Mouse (Mus musculus): ENCODE data around the gene Rars2. TPM values are rescaled to one million over a fixed set of nuclear protein-coding genes. Genes with fewer than 3 reads are reported as not detected.

The Rars2 gene
- total and polyA plus RNA-seq, 2 experiments from 2014 or later, result 49.7 to 93.2 TPM

- Histone ChIP-seq H3K36me3 (replicated peaks; ENCODE audit: control insufficient read depth, insufficient read depth, low read length) (peaks cover 68% of the 10 kb centered on the region), H3K9ac (replicated peaks; ENCODE audit: low read depth, low read length) (no peak overlapping the region), H3K4me3 (ENCODE audit: low read depth, low read length) (no peak overlapping the region), H3K27me3 (ENCODE audit: control insufficient read depth, insufficient read depth, low read length) (no peaks in the 10 kb centered on the region), H3K4me2 (ENCODE audit: low read depth, low read length) (no peak overlapping the region), H3K27ac (ENCODE audit: low read depth) (0 out of 2 replicates have a peak overlapping the region, but pooled peaks have one; percentile 46), H3K9me3 (replicated peaks; ENCODE audit: control insufficient read depth, low read length) (no peaks in the 10 kb centered on the region), H3K4me1 (ENCODE audit: control insufficient read depth, insufficient read depth) (peaks cover 19% of the 10 kb centered on the region; the same call in 1 of the 2 replicates)
- WGBS, result 40% methylated on average over 7 of the region's 7 CpGs
- DNase-seq (ENCODE audit: low spot score), result no peak
- no peak for TF ChIP-seq EP300 (IDR thresholded peaks at IDR 0.05; ENCODE audit: low read depth)
- TF ChIP-seq CTCF (IDR thresholded peaks at IDR 0.05; ENCODE audit: low read depth), result no peak
- ATAC-seq (ENCODE audit: insufficient read depth, low read depth), result no peak; the same call in 1 of the 2 replicates
Measured at GRCm38 (mm10) chr4:34581990-34582389, 32.8 kb upstream of the Rars2 start.

- no peak overlapping the region for H3K4me2 ChIP-seq (ENCODE audit: low read depth, low read length)
- H3K36me3 ChIP-seq (replicated peaks; ENCODE audit: control insufficient read depth, insufficient read depth, low read length), result peaks cover 68% of the 10 kb centered on the region
- peaks cover 19% of the 10 kb centered on the region; the same call in 1 of the 2 replicates for H3K4me1 ChIP-seq (ENCODE audit: control insufficient read depth, insufficient read depth)
- ATAC-seq (ENCODE audit: insufficient read depth, low read depth), result 0 out of 2 replicates have a peak, but pooled peaks have one; percentile 31
- TF ChIP-seq CTCF (IDR thresholded peaks at IDR 0.05; ENCODE audit: low read depth), result no peak
- no peak for TF ChIP-seq EP300 (IDR thresholded peaks at IDR 0.05; ENCODE audit: low read depth)
- H3K9me3 ChIP-seq (replicated peaks; ENCODE audit: control insufficient read depth, low read length), result no peaks in the 10 kb centered on the region
- peak overlapping the region; percentile 46; the same call in 1 of the 2 replicates for H3K27ac ChIP-seq (ENCODE audit: low read depth)
- H3K27me3 ChIP-seq (ENCODE audit: control insufficient read depth, insufficient read depth, low read length), result no peaks in the 10 kb centered on the region
- H3K4me3 ChIP-seq (ENCODE audit: low read depth, low read length), result no peak overlapping the region
- DNase-seq (ENCODE audit: low spot score), result no peak
- H3K9ac ChIP-seq (replicated peaks; ENCODE audit: low read depth, low read length), result no peak overlapping the region
- 38% methylated on average over 5 of the region's 5 CpGs for WGBS
Measured at GRCm38 (mm10) chr4:34582476-34582875, 32.3 kb upstream of the Rars2 start.

- WGBS, result 86% methylated on average over 3 of the region's 3 CpGs
- H3K36me3 ChIP-seq (replicated peaks; ENCODE audit: control insufficient read depth, insufficient read depth, low read length), result peaks cover 60% of the 10 kb centered on the region
- no peak for ATAC-seq (ENCODE audit: insufficient read depth, low read depth)
Measured at GRCm38 (mm10) chr4:34583427-34583826, 31.3 kb upstream of the Rars2 start.

GRCm38 (mm10) chr4:34584871-34585607, 29.7 kb upstream of the Rars2 start:
- Histone ChIP-seq H3K4me1 (ENCODE audit: control insufficient read depth, insufficient read depth) (peaks cover 19% of the 10 kb centered on the region; the same call in 1 of the 2 replicates), H3K9ac (replicated peaks; ENCODE audit: low read depth, low read length) (no peak overlapping the region), H3K27ac (ENCODE audit: low read depth) (peak overlapping the region; percentile 81)

More at GRCm38 (mm10) chr4:34583427-34583826, 31.3 kb upstream of the Rars2 start:
- Histone ChIP-seq H3K4me1 (ENCODE audit: control insufficient read depth, insufficient read depth) (peaks cover 19% of the 10 kb centered on the region; the same call in 1 of the 2 replicates), H3K27me3 (ENCODE audit: control insufficient read depth, insufficient read depth, low read length) (no peaks in the 10 kb centered on the region), H3K9ac (replicated peaks; ENCODE audit: low read depth, low read length) (no peak overlapping the region), H3K9me3 (replicated peaks; ENCODE audit: control insufficient read depth, low read length) (no peaks in the 10 kb centered on the region), H3K27ac (ENCODE audit: low read depth) (0 out of 2 replicates have a peak overlapping the region, but pooled peaks have one; percentile 4), H3K4me3 (ENCODE audit: low read depth, low read length) (no peak overlapping the region), H3K4me2 (ENCODE audit: low read depth, low read length) (no peak overlapping the region)
- no peak for DNase-seq (ENCODE audit: low spot score)
- TF ChIP-seq CTCF (IDR thresholded peaks at IDR 0.05; ENCODE audit: low read depth) (no peak), EP300 (IDR thresholded peaks at IDR 0.05; ENCODE audit: low read depth) (no peak)

GRCm38 (mm10) chr4:34603123-34603522, 11.6 kb upstream of the Rars2 start:
- TF ChIP-seq CTCF (IDR thresholded peaks at IDR 0.05; ENCODE audit: low read depth) (no peak), EP300 (IDR thresholded peaks at IDR 0.05; ENCODE audit: low read depth) (no peak)
- peaks cover 53% of the 10 kb centered on the region for H3K36me3 ChIP-seq (replicated peaks; ENCODE audit: control insufficient read depth, insufficient read depth, low read length)
- 99% methylated on average over 6 of the region's 6 CpGs for WGBS
- no peaks in the 10 kb centered on the region for H3K27me3 ChIP-seq (ENCODE audit: control insufficient read depth, insufficient read depth, low read length)
- DNase-seq (ENCODE audit: low spot score), result no peak
- H3K9ac ChIP-seq (replicated peaks; ENCODE audit: low read depth, low read length), result no peak overlapping the region
- H3K4me3 ChIP-seq (ENCODE audit: low read depth, low read length), result no peak overlapping the region
- H3K9me3 ChIP-seq (replicated peaks; ENCODE audit: control insufficient read depth, low read length), result no peaks in the 10 kb centered on the region
- H3K4me1 ChIP-seq (ENCODE audit: control insufficient read depth, insufficient read depth), result no peaks in the 10 kb centered on the region
- H3K27ac ChIP-seq (ENCODE audit: low read depth), result no peak overlapping the region
- no peak for ATAC-seq (ENCODE audit: insufficient read depth, low read depth)
- H3K4me2 ChIP-seq (ENCODE audit: low read depth, low read length), result no peak overlapping the region

More at GRCm38 (mm10) chr4:34584871-34585607, 29.7 kb upstream of the Rars2 start:
- H3K27me3 ChIP-seq (ENCODE audit: control insufficient read depth, insufficient read depth, low read length), result no peaks in the 10 kb centered on the region
- peak; percentile 73 for DNase-seq (ENCODE audit: low spot score)
- no peak for TF ChIP-seq CTCF (IDR thresholded peaks at IDR 0.05; ENCODE audit: low read depth)
- TF ChIP-seq EP300 (IDR thresholded peaks at IDR 0.05; ENCODE audit: low read depth), result no peak
- peak overlapping the region; percentile 12; the same call in 1 of the 2 replicates for H3K4me2 ChIP-seq (ENCODE audit: low read depth, low read length)
- H3K9me3 ChIP-seq (replicated peaks; ENCODE audit: control insufficient read depth, low read length), result no peaks in the 10 kb centered on the region
- H3K36me3 ChIP-seq (replicated peaks; ENCODE audit: control insufficient read depth, insufficient read depth, low read length), result peaks cover 47% of the 10 kb centered on the region
- no peak overlapping the region for H3K4me3 ChIP-seq (ENCODE audit: low read depth, low read length)
- ATAC-seq (ENCODE audit: insufficient read depth, low read depth), result peak; percentile 67
- 31% methylated on average over 7 of the region's 7 CpGs for WGBS
